Mouse (Mus musculus) stomach, postnatal 0 days (tissue): Measurements from ENCODE around the gene Ggt1.

Experiments used
- CTCF ChIP-seq: IDR thresholded peaks from 2 replicates; pipeline ENCODE4 v1.5.1; 2016; ENCODE audit warnings: antibody characterized with exemption, low read depth, mild to moderate bottlenecking, moderate library complexity
- EP300 ChIP-seq: optimal IDR thresholded peaks from 2 replicates; pipeline ENCODE3; 2016; ENCODE audit warnings: antibody characterized with exemption

GRCm38 (mm10) chr10:75530322-75530721 is 31.1 kb upstream of the Ggt1 start:
- TF ChIP-seq EP300 (no peak), CTCF (no peak)
